Mouse (Mus musculus) megakaryocyte, embryonic 14.5 days (primary cell): ENCODE results near the gene Itga7.

Source experiments
- FLI1 ChIP-seq: IDR thresholded peaks from 2 replicates; pipeline ENCODE4 v1.6.1; 2012; ENCODE audit warnings: low read length, inconsistent platforms, mixed read lengths
- GATA1 ChIP-seq: IDR thresholded peaks from 3 replicates; pipeline ENCODE4 v1.6.1; 2012; ENCODE audit warnings: mixed read lengths, low read length, inconsistent platforms, borderline replicate concordance

- no peak for TF ChIP-seq GATA1
- TF ChIP-seq FLI1: no peak
Observed at GRCm38 (mm10) chr10:128920736-128921161, 12.9 kb upstream of the Itga7 start.
